Mouse (Mus musculus) megakaryocyte, embryonic 14.5 days (primary cell): ENCODE data around the gene Efnb3.
A peak's percentile ranks its signal among the peaks of the same experiment; 100 is the strongest.

ENCODE experiments used
- FLI1 ChIP-seq: IDR thresholded peaks from 2 replicates; pipeline ENCODE4 v1.6.1; 2012; ENCODE audit warnings: low read length, inconsistent platforms, mixed read lengths
- GATA1 ChIP-seq: IDR thresholded peaks from 3 replicates; pipeline ENCODE4 v1.6.1; 2012; ENCODE audit warnings: mixed read lengths, low read length, inconsistent platforms, borderline replicate concordance

GRCm38 (mm10) chr11:69585718-69586325 is 25.8 kb upstream of the Efnb3 start:
- no peak for TF ChIP-seq FLI1
- peak; percentile 77; the same call in 2 of the 3 replicates for TF ChIP-seq GATA1
